Mouse (Mus musculus): Measurements from ENCODE around the gene Hfe.
"Not testable (repeated sequence)": the region's sequence is repeated elsewhere in the genome, so short reads cannot be mapped to it uniquely, and the experiment has no call there.

The Hfe gene

GRCm38 (mm10) chr13:23685966-23686365 lies 24.7 kb downstream of the Hfe start:
- DNase-seq (ENCODE audit: low spot score), result no peak

- no peak for DNase-seq (ENCODE audit: low spot score)
Measured at GRCm38 (mm10) chr13:23685121-23685861, 25.4 kb downstream of the Hfe start.

GRCm38 (mm10) chr13:23684295-23684945 lies 26.2 kb downstream of the Hfe start:
- DNase-seq (ENCODE audit: low spot score), result not testable (repeated sequence)

GRCm38 (mm10) chr13:23683755-23684281 lies 26.8 kb downstream of the Hfe start, which contains the start of the genes Hist1h2ac and Hist1h2bc:
Hist1h2ac (minus strand) TSS chr13:23683948.
Hist1h2bc (plus strand) TSS chr13:23684199.
- peak; percentile 74 for DNase-seq (ENCODE audit: low spot score)

GRCm38 (mm10) chr13:23682947-23683754 lies 27.5 kb downstream of the Hfe start:
- not testable (repeated sequence) for DNase-seq (ENCODE audit: low spot score)

- DNase-seq (ENCODE audit: low spot score), result no peak
Measured at GRCm38 (mm10) chr13:23682623-23682946, 28.1 kb downstream of the Hfe start.

GRCm38 (mm10) chr13:23681990-23682582 lies 28.6 kb downstream of the Hfe start:
- DNase-seq (ENCODE audit: low spot score), result no peak

- no peak for DNase-seq (ENCODE audit: low spot score)
Measured at GRCm38 (mm10) chr13:23662536-23662935, 48.1 kb downstream of the Hfe start.

- no peak for DNase-seq (ENCODE audit: low spot score)
Measured at GRCm38 (mm10) chr13:23659636-23660366, 50.9 kb downstream of the Hfe start.
